Mouse (Mus musculus) ES-E14 (cell line): ENCODE data around the gene Col5a1. TPM values are rescaled to one million over a fixed set of nuclear protein-coding genes. Genes with fewer than 3 reads are reported as not detected.

Experiments
- DNase-seq: peaks from one replicate; pipeline ENCODE4 v3.0.0-alpha.2; 2013; ENCODE audit warnings: low read depth, low spot score
- H3K27ac ChIP-seq: 2 replicates; pipeline ENCODE4 v1.5.1; 2012; ENCODE audit warnings: low read depth, mild to moderate bottlenecking, low read length, moderate library complexity, mixed read lengths; ENCODE audit not compliant: poor library complexity, insufficient read depth, severe bottlenecking
- H3K36me3 ChIP-seq: 2 replicates; pipeline ENCODE4 v1.6.1; 2012; ENCODE audit warnings: mild to moderate bottlenecking, low read length, moderate library complexity, mixed read lengths; ENCODE audit not compliant: control insufficient read depth, poor library complexity, insufficient read depth, severe bottlenecking
- H3K4me1 ChIP-seq, 2 experiments: fragments of 150-350 bp in 1 of 2; sonication (generic) in 1 of 2; 2 replicates each; pipeline ENCODE4 v1.6.1; 2012; ENCODE audit warnings: low read length in 2 of 2, mild to moderate bottlenecking in 1 of 2, mixed read lengths in 1 of 2; ENCODE audit not compliant: control insufficient read depth in 2 of 2, insufficient read depth in 2 of 2, poor library complexity in 1 of 2
- H3K4me3 ChIP-seq, 2 experiments: fragments of 150-350 bp in 1 of 2; sonication (generic) in 1 of 2; 2 replicates each; pipeline ENCODE4 v1.5.1; 2012; ENCODE audit warnings: low read length in 2 of 2, low read depth in 1 of 2, mild to moderate bottlenecking in 1 of 2, mixed read lengths in 1 of 2; ENCODE audit not compliant: insufficient read depth in 1 of 2, poor library complexity in 1 of 2, severe bottlenecking in 1 of 2
- H3K9ac ChIP-seq: 2 replicates; pipeline ENCODE4 v1.6.1; 2012; ENCODE audit warnings: low read depth, mild to moderate bottlenecking, low read length, mixed read lengths; ENCODE audit not compliant: poor library complexity, insufficient read depth, severe bottlenecking
- H3K9me3 ChIP-seq: fragments of 150-350 bp; sonication (generic); 2 replicates; pipeline ENCODE4 v1.6.1; 2012; ENCODE audit warnings: low read depth, mild to moderate bottlenecking, low read length; ENCODE audit not compliant: control insufficient read depth, insufficient read depth
- CHD2 ChIP-seq: IDR thresholded peaks from 2 replicates; pipeline ENCODE4 v1.6.1; 2014; ENCODE audit warnings: mild to moderate bottlenecking, low read depth, low read length, inconsistent platforms
- HCFC1 ChIP-seq: IDR thresholded peaks from 2 replicates; pipeline ENCODE4 v1.6.1; 2012; ENCODE audit warnings: low read length, inconsistent platforms, borderline replicate concordance; ENCODE audit not compliant: insufficient read depth
- MAFK ChIP-seq: IDR thresholded peaks from 2 replicates; pipeline ENCODE4 v1.6.1; 2014; ENCODE audit warnings: mild to moderate bottlenecking, low read depth, low read length, inconsistent platforms; ENCODE audit not compliant: insufficient read depth
- ZC3H11A ChIP-seq: IDR thresholded peaks from 2 replicates; pipeline ENCODE4 v1.6.1; 2012; ENCODE audit warnings: low read depth, mild to moderate bottlenecking, inconsistent platforms, low read length, borderline replicate concordance
- ZNF384 ChIP-seq: IDR thresholded peaks from 2 replicates; pipeline ENCODE4 v1.6.1; 2012; ENCODE audit warnings: low read depth, low read length, inconsistent platforms
- in situ Hi-C, 2 experiments: fragments of 600-800 bp; cut with MboI; formaldehyde crosslinking; loops; one replicate each; pipeline ENCODE4 v1.15.1; 2025; ENCODE audit warnings: low sequenced_read_pairs in 2 of 2, inconsistent platforms in 1 of 2; ENCODE audit not compliant: unreplicated experiment in 2 of 2
- total RNA-seq: library from RNA; depleted of rRNA; stranded (reverse); fragments of 300-350 nt; gene quantifications from 2 replicates; pipeline ENCODE4 v1.2.3, GENCODE M21; 2012

Col5a1 gene
- total RNA-seq, 1 experiment = 42.3 TPM

DNA sequence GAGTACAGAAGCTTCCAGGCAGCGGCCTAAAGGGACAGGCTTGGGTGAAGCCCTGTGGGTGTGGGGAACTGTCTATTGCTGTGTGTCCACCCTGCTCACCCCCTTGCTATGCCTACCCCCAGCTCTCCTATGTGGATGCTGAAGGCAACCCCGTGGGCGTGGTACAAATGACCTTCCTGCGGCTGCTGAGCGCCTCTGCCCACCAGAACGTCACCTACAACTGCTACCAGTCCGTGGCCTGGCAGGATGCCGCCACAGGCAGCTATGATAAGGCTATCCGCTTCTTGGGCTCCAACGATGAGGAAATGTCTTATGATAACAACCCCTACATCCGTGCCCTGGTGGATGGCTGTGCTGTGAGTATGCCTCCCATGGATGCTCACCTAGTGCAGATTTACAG lies 146.2 kb downstream of the Col5a1 start:
- Histone ChIP-seq H3K4me3 (no peak overlapping the region), H3K9ac (no peak overlapping the region), H3K4me1 (peaks cover 0 to 8% of the 10 kb centered on the region in 2 experiments; a peak in 2 of 4 replicates), H3K27ac (no peak overlapping the region), H3K9me3 (no peaks in the 10 kb centered on the region), H3K36me3 (no peaks in the 10 kb centered on the region)
- TF ChIP-seq HCFC1 = no peak
- no peak for TF ChIP-seq CHD2
- no peak for TF ChIP-seq MAFK
- no peak for TF ChIP-seq ZC3H11A
- no peak for TF ChIP-seq ZNF384
- in situ Hi-C loops = no loop called here
- no peak for DNase-seq

DNA sequence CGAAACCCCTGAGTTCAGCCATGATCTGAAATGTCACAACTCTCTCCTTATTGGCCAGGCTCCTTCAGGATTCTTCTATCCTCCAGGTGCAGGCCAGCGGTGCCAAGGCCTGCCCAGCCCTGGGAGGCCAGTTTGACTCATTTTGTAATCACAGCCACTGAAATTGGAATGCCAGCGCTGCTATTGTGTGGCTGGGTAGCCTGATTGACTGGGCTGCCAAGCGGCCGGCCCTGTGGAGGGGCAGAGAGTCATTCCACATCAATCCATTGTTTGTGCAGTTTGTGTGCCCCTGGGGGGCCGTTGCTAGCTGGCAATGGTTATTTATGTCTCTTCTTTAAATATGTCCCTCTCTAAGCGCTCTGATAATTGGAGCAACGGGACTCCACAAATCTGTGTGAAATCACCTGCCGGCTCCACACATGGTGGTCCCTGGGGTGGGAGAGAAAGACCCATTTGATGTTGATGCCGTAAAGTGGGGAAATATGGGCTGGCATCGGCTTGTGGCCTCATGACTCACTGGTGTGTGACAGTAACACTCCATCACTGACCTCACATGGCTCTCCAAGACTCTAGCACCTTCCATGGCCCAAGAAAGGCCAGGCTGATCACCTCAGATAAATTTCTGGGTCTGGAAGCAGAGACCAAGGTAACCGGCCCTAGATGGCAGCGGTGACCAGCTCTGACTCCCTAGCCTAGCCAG lies 147.9 kb downstream of the Col5a1 start:
- H3K4me3 ChIP-seq = no peak overlapping the region
- no peak overlapping the region for H3K27ac ChIP-seq
- H3K9me3 ChIP-seq = no peaks in the 10 kb centered on the region
- no peak for DNase-seq
- H3K36me3 ChIP-seq = no peaks in the 10 kb centered on the region
- no peak overlapping the region for H3K9ac ChIP-seq
- H3K4me1 ChIP-seq = peaks cover 0 to 8% of the 10 kb centered on the region in 2 experiments; a peak in 2 of 4 replicates
- in situ Hi-C loops = no loop called here
- TF ChIP-seq ZC3H11A (no peak), HCFC1 (no peak), ZNF384 (no peak)

DNA sequence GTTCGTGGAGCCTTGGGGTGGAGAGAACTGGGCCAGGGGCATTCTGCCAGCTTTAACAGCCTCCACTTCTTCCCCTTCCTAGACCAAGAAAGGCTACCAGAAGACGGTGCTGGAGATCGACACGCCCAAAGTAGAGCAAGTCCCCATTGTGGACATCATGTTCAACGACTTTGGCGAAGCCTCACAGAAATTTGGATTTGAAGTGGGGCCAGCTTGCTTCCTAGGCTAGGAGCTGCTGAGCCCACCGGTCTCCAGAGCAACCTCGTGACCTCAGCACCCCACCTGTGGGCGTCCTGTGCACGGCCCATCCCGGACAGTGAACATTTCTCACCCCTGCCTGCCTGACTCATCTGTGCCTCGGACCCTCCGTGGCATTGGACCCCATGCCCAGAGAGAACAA lies 150.6 kb downstream of the Col5a1 start:
- Histone ChIP-seq H3K4me1 (peaks cover 0 to 8% of the 10 kb centered on the region in 2 experiments; a peak in 2 of 4 replicates), H3K36me3 (no peaks in the 10 kb centered on the region), H3K27ac (no peak overlapping the region), H3K9ac (no peak overlapping the region), H3K4me3 (no peak overlapping the region), H3K9me3 (no peaks in the 10 kb centered on the region)
- TF ChIP-seq ZC3H11A (no peak), CHD2 (no peak), ZNF384 (no peak), HCFC1 (no peak), MAFK (no peak)
- in situ Hi-C loops = no loop called here
- no peak for DNase-seq

DNA sequence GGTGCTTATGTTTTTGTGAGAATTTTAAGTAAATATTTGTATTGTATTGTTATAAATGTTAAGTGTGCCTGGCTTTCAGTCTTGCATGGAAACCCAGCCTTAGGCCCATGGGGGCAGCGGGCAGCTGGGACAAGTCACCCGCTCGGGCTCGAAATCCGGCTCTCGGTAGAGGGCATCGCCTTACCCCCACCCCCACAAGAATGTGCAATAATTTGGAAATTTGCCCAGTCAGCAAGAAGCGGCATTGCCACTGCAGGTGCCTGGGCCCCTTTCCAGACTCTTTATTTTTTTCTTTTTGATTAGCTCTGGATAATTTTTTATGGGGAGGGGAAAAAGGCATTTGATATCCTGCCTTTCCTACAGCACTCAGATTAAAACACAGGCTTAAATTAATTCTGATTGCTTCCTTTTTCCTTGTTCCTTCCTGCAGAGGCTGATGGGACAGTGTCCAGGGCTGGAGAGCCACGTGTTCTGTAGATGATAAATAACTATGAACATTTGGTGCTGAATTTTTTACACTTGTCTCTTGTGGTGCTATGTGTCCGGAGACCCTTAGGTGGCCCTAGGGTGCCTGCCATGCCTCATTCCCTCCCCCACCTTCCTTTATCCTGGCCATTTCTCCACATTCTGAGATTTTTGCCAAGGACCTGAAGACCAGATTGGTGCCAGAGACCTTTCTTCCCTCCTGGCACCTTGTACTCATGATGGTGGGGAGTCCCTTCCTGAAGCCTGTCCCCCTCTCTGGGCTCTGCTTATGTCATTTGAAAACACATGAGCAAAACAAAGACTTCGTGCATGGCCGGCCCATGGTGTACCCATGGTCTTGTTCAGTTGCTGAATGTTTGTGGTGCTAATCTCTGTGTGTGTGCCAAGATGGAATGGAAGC lies 151.5 kb downstream of the Col5a1 start:
- in situ Hi-C loops = no loop called here
- Histone ChIP-seq H3K36me3 (no peaks in the 10 kb centered on the region), H3K9ac (no peak overlapping the region), H3K4me3 (no peak overlapping the region), H3K4me1 (no peaks in the 10 kb centered on the region), H3K27ac (no peak overlapping the region), H3K9me3 (no peaks in the 10 kb centered on the region)
- TF ChIP-seq MAFK (0 out of 2 replicates have a peak, but pooled peaks have one; percentile 36), ZC3H11A (no peak)
- DNase-seq = no peak
